Mouse (Mus musculus): ENCODE measurements around the gene Mindy3. TPM values are rescaled to one million over a fixed set of nuclear protein-coding genes. Genes with fewer than 3 reads are reported as not detected.

The Mindy3 gene
- polyA plus RNA-seq, 2 experiments: 13.9 to 15.2 TPM

DNA sequence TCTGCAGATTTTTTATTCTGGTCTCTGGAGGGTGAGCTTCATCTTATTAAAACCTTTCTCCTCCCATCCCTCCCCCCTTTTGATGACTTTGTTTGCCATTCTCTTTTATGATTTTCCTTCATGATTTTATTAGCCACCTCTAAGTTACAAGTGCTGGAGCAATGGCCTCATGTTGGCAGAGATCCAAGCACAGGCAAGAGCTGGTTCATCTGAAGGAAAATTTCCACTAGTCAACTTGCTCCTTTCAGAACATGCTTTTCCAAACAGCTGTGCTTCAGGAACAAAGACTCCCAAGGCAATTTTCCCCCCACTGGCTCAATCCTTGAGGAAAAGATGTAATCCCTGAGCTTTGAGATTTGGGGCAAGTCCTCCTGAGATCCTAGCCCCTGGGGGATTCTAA lies 112.0 kb downstream of the Mindy3 start:
- Histone ChIP-seq H3K9me3 (ENCODE audit: control insufficient read depth, low read length) (no peaks in the 10 kb centered on the region), H3K4me1 (replicated peaks; ENCODE audit: control insufficient read depth in 2 of 2, insufficient read depth in 2 of 2, low read length in 1 of 2) (no peaks in the 10 kb centered on the region), H3K4me3 (ENCODE audit: insufficient read depth in 1 of 2, low read depth in 2 of 2, low read length in 2 of 2) (no peak overlapping the region), H3K9ac (replicated peaks) (no peak overlapping the region), H3K4me2 (ENCODE audit: low read depth) (no peak overlapping the region), H3K27ac (no peak overlapping the region), H3K36me3 (replicated peaks; ENCODE audit: control insufficient read depth, insufficient read depth, low read depth) (no peaks in the 10 kb centered on the region), H3K27me3 (ENCODE audit: control insufficient read depth, insufficient read depth, low read length) (peaks cover under 1% of the 10 kb centered on the region; the same call in 1 of the 2 replicates)
- TF ChIP-seq CTCF (IDR thresholded peaks at IDR 0.05; ENCODE audit: low read depth): no peak
- no peak for TF ChIP-seq EP300 (IDR thresholded peaks at IDR 0.05; ENCODE audit: low read depth)
- DNase-seq (ENCODE audit: low read depth in 3 of 3, low spot score in 3 of 3) (no peak), ATAC-seq (ENCODE audit: insufficient read depth) (no peak)

DNA sequence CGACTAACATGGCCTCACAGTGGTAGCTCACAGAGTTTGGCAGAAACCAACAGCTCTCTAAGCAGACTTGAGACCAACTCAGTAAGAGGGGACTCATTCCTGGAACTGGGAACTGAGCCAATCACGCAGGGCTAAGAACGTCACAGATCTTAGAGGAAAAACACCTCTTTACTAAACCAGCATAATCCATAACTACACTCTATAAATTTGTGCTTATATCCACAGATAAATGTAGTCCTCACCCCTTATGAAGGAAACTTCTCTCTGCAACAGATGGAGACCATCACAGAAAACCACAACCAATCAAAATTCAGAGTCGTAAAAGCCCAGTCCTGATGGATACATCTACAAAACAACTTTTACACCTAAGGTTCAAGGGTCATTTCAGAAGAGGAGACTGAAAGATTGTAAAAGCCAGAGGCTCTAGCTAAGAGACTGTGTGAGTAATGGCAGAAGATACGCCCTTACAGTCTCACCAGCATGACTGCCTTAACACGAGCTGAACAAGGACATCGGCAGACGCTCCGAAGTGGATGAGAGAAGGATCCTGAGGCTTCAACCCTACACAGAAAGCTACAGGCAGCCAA lies 114.1 kb downstream of the Mindy3 start:
- Histone ChIP-seq H3K27me3 (ENCODE audit: control insufficient read depth, insufficient read depth, low read length) (peaks cover 22% of the 10 kb centered on the region), H3K9ac (replicated peaks) (no peak overlapping the region), H3K9me3 (ENCODE audit: control insufficient read depth, low read length) (no peaks in the 10 kb centered on the region), H3K4me3 (ENCODE audit: insufficient read depth in 1 of 2, low read depth in 2 of 2, low read length in 2 of 2) (no peak overlapping the region), H3K27ac (no peak overlapping the region), H3K4me1 (replicated peaks; ENCODE audit: control insufficient read depth in 2 of 2, insufficient read depth in 2 of 2, low read length in 1 of 2) (no peaks in the 10 kb centered on the region), H3K4me2 (ENCODE audit: low read depth) (no peak overlapping the region), H3K36me3 (replicated peaks; ENCODE audit: control insufficient read depth, insufficient read depth, low read depth) (no peaks in the 10 kb centered on the region)
- DNase-seq (ENCODE audit: low read depth in 3 of 3, low spot score in 3 of 3): no peak
- TF ChIP-seq CTCF (IDR thresholded peaks at IDR 0.05; ENCODE audit: low read depth): no peak
- no peak for TF ChIP-seq EP300 (IDR thresholded peaks at IDR 0.05; ENCODE audit: low read depth)
- WGBS (ENCODE audit: insufficient replicate concordance): 64% methylated on average over 9 of the region's 9 CpGs
- no peak for ATAC-seq (ENCODE audit: insufficient read depth)

GRCm38 (mm10) chr2:12301431-12302170 lies 117.7 kb downstream of the Mindy3 start, which contains the start of gene Itga8:
TSS of gene Itga8 (minus strand) at chr2:12301922.
- WGBS (ENCODE audit: insufficient replicate concordance): 1% methylated on average over 56 of the region's 56 CpGs
- no peaks in the 10 kb centered on the region for H3K36me3 ChIP-seq (replicated peaks; ENCODE audit: control insufficient read depth, insufficient read depth, low read depth)
- H3K27me3 ChIP-seq (ENCODE audit: control insufficient read depth, insufficient read depth, low read length): peaks cover 22% of the 10 kb centered on the region
- no peak within 1 kb of the TSS for H3K27ac ChIP-seq
- H3K9me3 ChIP-seq (ENCODE audit: control insufficient read depth, low read length): no peaks in the 10 kb centered on the region
- no peaks in the 10 kb centered on the region for H3K4me1 ChIP-seq (replicated peaks; ENCODE audit: control insufficient read depth in 2 of 2, insufficient read depth in 2 of 2, low read length in 1 of 2)
- DNase-seq (ENCODE audit: low read depth in 3 of 3, low spot score in 3 of 3) (peak; percentile 7 to 18 (median 17)), ATAC-seq (ENCODE audit: insufficient read depth) (peak; percentile 84)
- TF ChIP-seq EP300 (IDR thresholded peaks at IDR 0.05; ENCODE audit: low read depth): no peak
- TF ChIP-seq CTCF (IDR thresholded peaks at IDR 0.05; ENCODE audit: low read depth): peak; percentile 89
- peak within 1 kb of the TSS; percentile 62 for H3K4me2 ChIP-seq (ENCODE audit: low read depth)
- H3K9ac ChIP-seq (replicated peaks): no peak within 1 kb of the TSS
- H3K4me3 ChIP-seq (ENCODE audit: insufficient read depth in 1 of 2, low read depth in 2 of 2, low read length in 2 of 2): peak within 1 kb of the TSS; percentile 48 to 52

DNA sequence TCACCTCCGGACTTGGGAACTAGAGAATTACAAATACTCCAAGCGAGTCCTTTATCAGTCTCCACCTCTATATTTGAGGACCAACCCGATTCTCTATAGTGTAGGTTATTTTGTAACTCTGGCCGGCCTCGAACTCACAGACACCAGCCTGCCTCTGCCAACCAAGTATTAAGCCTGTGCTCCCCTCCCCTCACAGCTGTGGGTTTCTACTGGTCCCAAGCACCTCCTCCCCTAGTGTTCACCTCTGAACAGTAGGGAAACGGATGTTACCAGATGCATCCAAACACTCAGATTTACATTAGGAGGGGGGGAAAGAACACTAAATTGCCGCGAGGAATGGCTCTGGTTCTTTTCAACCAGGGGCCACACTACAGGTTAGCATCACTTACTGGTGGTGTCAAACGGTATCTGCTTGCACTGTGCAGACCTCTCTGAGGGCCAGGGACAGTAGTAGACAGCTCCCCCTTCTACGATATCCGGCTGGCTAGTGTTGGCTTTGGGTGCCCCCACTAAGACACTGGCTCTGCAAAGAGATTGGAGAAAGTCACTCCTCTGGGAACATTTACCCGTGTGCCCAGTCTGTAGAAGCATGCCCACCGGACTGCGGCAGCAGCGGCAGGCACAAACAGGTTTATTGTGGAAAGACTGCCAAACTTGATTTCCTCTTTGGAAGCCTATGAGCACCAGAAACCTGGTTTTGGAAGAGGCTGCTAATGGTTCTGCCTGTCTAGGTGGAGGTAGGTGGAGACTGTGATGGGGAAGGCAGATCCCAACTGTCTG lies 118.6 kb downstream of the Mindy3 start:
- no peak for DNase-seq (ENCODE audit: low read depth in 3 of 3, low spot score in 3 of 3)
- 57% methylated on average over 15 of the region's 15 CpGs for WGBS (ENCODE audit: insufficient replicate concordance)
- H3K4me1 ChIP-seq (replicated peaks; ENCODE audit: control insufficient read depth in 2 of 2, insufficient read depth in 2 of 2, low read length in 1 of 2): no peaks in the 10 kb centered on the region
- peak overlapping the region; percentile 62 for H3K4me2 ChIP-seq (ENCODE audit: low read depth)
- TF ChIP-seq CTCF (IDR thresholded peaks at IDR 0.05; ENCODE audit: low read depth) (no peak), EP300 (IDR thresholded peaks at IDR 0.05; ENCODE audit: low read depth) (no peak)
- no peaks in the 10 kb centered on the region for H3K9me3 ChIP-seq (ENCODE audit: control insufficient read depth, low read length)
- no peak for ATAC-seq (ENCODE audit: insufficient read depth)
- H3K36me3 ChIP-seq (replicated peaks; ENCODE audit: control insufficient read depth, insufficient read depth, low read depth): no peaks in the 10 kb centered on the region
- H3K4me3 ChIP-seq (ENCODE audit: insufficient read depth in 1 of 2, low read depth in 2 of 2, low read length in 2 of 2): peak overlapping the region; percentile 48 to 52
- peaks cover 22% of the 10 kb centered on the region for H3K27me3 ChIP-seq (ENCODE audit: control insufficient read depth, insufficient read depth, low read length)
- H3K9ac ChIP-seq (replicated peaks): no peak overlapping the region
- no peak overlapping the region for H3K27ac ChIP-seq

DNA sequence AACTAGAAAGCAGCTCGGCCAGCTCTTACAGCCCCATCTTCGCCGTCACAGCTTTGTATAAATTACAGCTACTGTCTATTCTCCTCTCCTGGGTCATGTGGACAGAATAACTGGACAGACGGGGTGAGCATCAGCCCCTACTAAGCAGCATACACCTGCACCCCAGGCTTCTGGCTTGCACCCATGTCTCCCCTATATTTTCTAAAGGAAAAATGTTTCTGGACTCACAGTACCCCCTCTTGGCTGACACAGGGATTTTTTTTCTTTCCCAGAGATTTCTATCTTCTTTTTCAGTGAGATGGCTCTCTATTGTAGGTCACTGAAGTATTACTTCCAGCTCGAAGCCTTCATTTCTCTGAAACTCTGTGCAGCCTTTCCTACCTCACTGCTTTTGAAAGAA lies 122.0 kb downstream of the Mindy3 start:
- ATAC-seq (ENCODE audit: insufficient read depth) (no peak), DNase-seq (ENCODE audit: low read depth in 3 of 3, low spot score in 3 of 3) (no peak)
- Histone ChIP-seq H3K4me2 (ENCODE audit: low read depth) (no peak overlapping the region), H3K9me3 (ENCODE audit: control insufficient read depth, low read length) (no peaks in the 10 kb centered on the region), H3K4me1 (replicated peaks; ENCODE audit: control insufficient read depth in 2 of 2, insufficient read depth in 2 of 2, low read length in 1 of 2) (no peaks in the 10 kb centered on the region), H3K4me3 (ENCODE audit: insufficient read depth in 1 of 2, low read depth in 2 of 2, low read length in 2 of 2) (no peak overlapping the region), H3K27ac (no peak overlapping the region), H3K9ac (replicated peaks) (no peak overlapping the region), H3K27me3 (ENCODE audit: control insufficient read depth, insufficient read depth, low read length) (peaks cover 20% of the 10 kb centered on the region), H3K36me3 (replicated peaks; ENCODE audit: control insufficient read depth, insufficient read depth, low read depth) (no peaks in the 10 kb centered on the region)
- 67% methylated on average over 5 of the region's 5 CpGs for WGBS (ENCODE audit: insufficient replicate concordance)
- TF ChIP-seq EP300 (IDR thresholded peaks at IDR 0.05; ENCODE audit: low read depth): no peak
- TF ChIP-seq CTCF (IDR thresholded peaks at IDR 0.05; ENCODE audit: low read depth): no peak

Other genes starting within 250 kb of the Mindy3 start
- 0.74 and 1.2 TPM in 2 replicates for gene Itga8, start 117.5 kb downstream of the Mindy3 start, polyA plus RNA-seq (2012; rRNA removed)
- 1.8 and 2.0 TPM in 2 replicates for gene Itga8, start 117.5 kb downstream of the Mindy3 start, polyA plus RNA-seq (2014; fragmentation: Nextera tagmentation; extraction: Ambion mirVana)

Data from liver, embryonic 14.5 days (tissue).